Mouse (Mus musculus) spleen, adult 2 months (tissue): ENCODE data around the gene Il1rl2.

ENCODE experiments used
- CTCF ChIP-seq: fragments of 200-500 bp; IDR thresholded peaks from 2 replicates; pipeline ENCODE4 v1.5.1; 2011; ENCODE audit warnings: mild to moderate bottlenecking, inconsistent platforms; ENCODE audit not compliant: insufficient read depth, insufficient read length, insufficient replicate concordance; ENCODE audit errors: extremely low read depth
- POLR2A ChIP-seq: fragments of 200-500 bp; IDR thresholded peaks from 2 replicates; pipeline ENCODE4 v1.6.1; 2011; ENCODE audit warnings: low read depth, low read length, inconsistent platforms

GRCm38 (mm10) chr1:40294824-40295223 is 29.6 kb upstream of the Il1rl2 start:
- TF ChIP-seq POLR2A (no peak), CTCF (no peak)
